Mouse (Mus musculus): ENCODE results near the gene Gm5426. TPM values are rescaled to one million over a fixed set of nuclear protein-coding genes. Genes with fewer than 3 reads are reported as not detected.
"Not testable (repeated sequence)": the region's sequence is repeated elsewhere in the genome, so short reads cannot be mapped to it uniquely, and the experiment has no call there.

The Gm5426 gene
- polyA plus RNA-seq, 1 experiment from 2014 or later = not detected

GRCm38 (mm10) chr10:96130406-96130805, 6.0 kb upstream of the Gm5426 start:
- no peaks in the 10 kb centered on the region for H3K4me1 ChIP-seq (ENCODE audit: control insufficient read depth, insufficient read depth, low read length)
- 83% methylated on average over 3 of the region's 3 CpGs for WGBS
- no peak overlapping the region for H3K9ac ChIP-seq (ENCODE audit: low read length)
- no peaks in the 10 kb centered on the region for H3K9me3 ChIP-seq (replicated peaks; ENCODE audit: control insufficient read depth, low read length)
- ATAC-seq (ENCODE audit: insufficient read depth, low FRiP score) = no peak
- H3K27ac ChIP-seq (ENCODE audit: low read length) = no peak overlapping the region
- no peak overlapping the region for H3K4me2 ChIP-seq (ENCODE audit: low read depth, low read length)
- no peaks in the 10 kb centered on the region for H3K27me3 ChIP-seq (ENCODE audit: control insufficient read depth, insufficient read depth, low read length)
- no peaks in the 10 kb centered on the region for H3K36me3 ChIP-seq (ENCODE audit: control insufficient read depth, insufficient read depth, low read length)
- no peak overlapping the region for H3K4me3 ChIP-seq (replicated peaks; ENCODE audit: low read length)

GRCm38 (mm10) chr10:96131112-96131511, 5.3 kb upstream of the Gm5426 start:
- H3K4me1 ChIP-seq (ENCODE audit: control insufficient read depth, insufficient read depth, low read length) = no peaks in the 10 kb centered on the region

GRCm38 (mm10) chr10:96132161-96132560, 4.2 kb upstream of the Gm5426 start:
- no peaks in the 10 kb centered on the region for H3K27me3 ChIP-seq (ENCODE audit: control insufficient read depth, insufficient read depth, low read length)
- H3K9ac ChIP-seq (ENCODE audit: low read length) = 0 out of 2 replicates have a peak overlapping the region, but pooled peaks have one; percentile 2
- WGBS = 25% methylated on average over 6 of the region's 6 CpGs
- H3K36me3 ChIP-seq (ENCODE audit: control insufficient read depth, insufficient read depth, low read length) = no peaks in the 10 kb centered on the region
- H3K9me3 ChIP-seq (replicated peaks; ENCODE audit: control insufficient read depth, low read length) = no peaks in the 10 kb centered on the region
- peak; percentile 25; the same call in 1 of the 2 replicates for ATAC-seq (ENCODE audit: insufficient read depth, low FRiP score)
- H3K4me1 ChIP-seq (ENCODE audit: control insufficient read depth, insufficient read depth, low read length) = no peaks in the 10 kb centered on the region
- H3K4me3 ChIP-seq (replicated peaks; ENCODE audit: low read length) = no peak overlapping the region
- H3K27ac ChIP-seq (ENCODE audit: low read length) = no peak overlapping the region
- no peak overlapping the region for H3K4me2 ChIP-seq (ENCODE audit: low read depth, low read length)

More at GRCm38 (mm10) chr10:96131112-96131511, 5.3 kb upstream of the Gm5426 start:
- no peak for ATAC-seq (ENCODE audit: insufficient read depth, low FRiP score)
- no peak overlapping the region for H3K27ac ChIP-seq (ENCODE audit: low read length)
- H3K36me3 ChIP-seq (ENCODE audit: control insufficient read depth, insufficient read depth, low read length) = no peaks in the 10 kb centered on the region
- no peaks in the 10 kb centered on the region for H3K9me3 ChIP-seq (replicated peaks; ENCODE audit: control insufficient read depth, low read length)
- H3K27me3 ChIP-seq (ENCODE audit: control insufficient read depth, insufficient read depth, low read length) = no peaks in the 10 kb centered on the region
- H3K9ac ChIP-seq (ENCODE audit: low read length) = no peak overlapping the region
- H3K4me2 ChIP-seq (ENCODE audit: low read depth, low read length) = no peak overlapping the region
- 92% methylated on average over 6 of the region's 6 CpGs for WGBS
- no peak overlapping the region for H3K4me3 ChIP-seq (replicated peaks; ENCODE audit: low read length)

- 89% methylated on average over 5 of the region's 5 CpGs for whole genome bisulfite sequencing
- no peak for ATAC-seq (ENCODE audit: insufficient read depth, low FRiP score)
- no peak overlapping the region for H3K4me2 ChIP-seq (ENCODE audit: low read depth, low read length)
These were observed 2.2 kb downstream of the Gm5426 start for GRCm38 (mm10) chr10:96138585-96138984.

GRCm38 (mm10) chr10:96139274-96139673, 2.9 kb downstream of the Gm5426 start:
- H3K9ac ChIP-seq (ENCODE audit: low read length); ATAC-seq (ENCODE audit: insufficient read depth, low FRiP score); H3K36me3 ChIP-seq (ENCODE audit: control insufficient read depth, insufficient read depth, low read length); H3K27ac ChIP-seq (ENCODE audit: low read length); H3K27me3 ChIP-seq (ENCODE audit: control insufficient read depth, insufficient read depth, low read length); H3K4me1 ChIP-seq (ENCODE audit: control insufficient read depth, insufficient read depth, low read length); H3K4me3 ChIP-seq (replicated peaks; ENCODE audit: low read length); H3K9me3 ChIP-seq (replicated peaks; ENCODE audit: control insufficient read depth, low read length); H3K4me2 ChIP-seq (ENCODE audit: low read depth, low read length): not testable (repeated sequence)
- WGBS = 76% methylated on average over 4 of the region's 4 CpGs

More at GRCm38 (mm10) chr10:96138585-96138984, 2.2 kb downstream of the Gm5426 start:
- H3K9me3 ChIP-seq (replicated peaks; ENCODE audit: control insufficient read depth, low read length) = no peaks in the 10 kb centered on the region
- H3K27ac ChIP-seq (ENCODE audit: low read length) = no peak overlapping the region
- H3K36me3 ChIP-seq (ENCODE audit: control insufficient read depth, insufficient read depth, low read length) = no peaks in the 10 kb centered on the region
- H3K4me3 ChIP-seq (replicated peaks; ENCODE audit: low read length) = no peak overlapping the region
- H3K27me3 ChIP-seq (ENCODE audit: control insufficient read depth, insufficient read depth, low read length) = no peaks in the 10 kb centered on the region
- no peak overlapping the region for H3K9ac ChIP-seq (ENCODE audit: low read length)
- no peaks in the 10 kb centered on the region for H3K4me1 ChIP-seq (ENCODE audit: control insufficient read depth, insufficient read depth, low read length)

GRCm38 (mm10) chr10:96146578-96146977, 10.2 kb downstream of the Gm5426 start:
- H3K27ac ChIP-seq (ENCODE audit: low read length) = no peak overlapping the region
- H3K9me3 ChIP-seq (replicated peaks; ENCODE audit: control insufficient read depth, low read length) = no peaks in the 10 kb centered on the region
- no peak overlapping the region for H3K9ac ChIP-seq (ENCODE audit: low read length)
- no peak overlapping the region for H3K4me3 ChIP-seq (replicated peaks; ENCODE audit: low read length)
- no peaks in the 10 kb centered on the region for H3K27me3 ChIP-seq (ENCODE audit: control insufficient read depth, insufficient read depth, low read length)
- H3K36me3 ChIP-seq (ENCODE audit: control insufficient read depth, insufficient read depth, low read length) = no peaks in the 10 kb centered on the region
- H3K4me2 ChIP-seq (ENCODE audit: low read depth, low read length) = no peak overlapping the region
- WGBS = 89% methylated on average over 5 of the region's 5 CpGs
- no peaks in the 10 kb centered on the region for H3K4me1 ChIP-seq (ENCODE audit: control insufficient read depth, insufficient read depth, low read length)
- no peak for ATAC-seq (ENCODE audit: insufficient read depth, low FRiP score)

- H3K9ac ChIP-seq (ENCODE audit: low read length) = no peak overlapping the region
- WGBS = 23% methylated on average over 10 of the region's 10 CpGs
- H3K4me1 ChIP-seq (ENCODE audit: control insufficient read depth, insufficient read depth, low read length) = no peaks in the 10 kb centered on the region
- H3K27me3 ChIP-seq (ENCODE audit: control insufficient read depth, insufficient read depth, low read length) = no peaks in the 10 kb centered on the region
- ATAC-seq (ENCODE audit: insufficient read depth, low FRiP score) = no peak
- H3K9me3 ChIP-seq (replicated peaks; ENCODE audit: control insufficient read depth, low read length) = no peaks in the 10 kb centered on the region
- H3K36me3 ChIP-seq (ENCODE audit: control insufficient read depth, insufficient read depth, low read length) = no peaks in the 10 kb centered on the region
- no peak overlapping the region for H3K27ac ChIP-seq (ENCODE audit: low read length)
- H3K4me3 ChIP-seq (replicated peaks; ENCODE audit: low read length) = no peak overlapping the region
- no peak overlapping the region for H3K4me2 ChIP-seq (ENCODE audit: low read depth, low read length)
These were observed 11.9 kb downstream of the Gm5426 start for GRCm38 (mm10) chr10:96148250-96148699.

- ATAC-seq (ENCODE audit: insufficient read depth, low FRiP score) = no peak
- no peak overlapping the region for H3K27ac ChIP-seq (ENCODE audit: low read length)
- no peaks in the 10 kb centered on the region for H3K36me3 ChIP-seq (ENCODE audit: control insufficient read depth, insufficient read depth, low read length)
- no peak overlapping the region for H3K4me3 ChIP-seq (replicated peaks; ENCODE audit: low read length)
- no peak overlapping the region for H3K4me2 ChIP-seq (ENCODE audit: low read depth, low read length)
- no peaks in the 10 kb centered on the region for H3K27me3 ChIP-seq (ENCODE audit: control insufficient read depth, insufficient read depth, low read length)
- H3K4me1 ChIP-seq (ENCODE audit: control insufficient read depth, insufficient read depth, low read length) = no peaks in the 10 kb centered on the region
- 79% methylated on average over 12 of the region's 12 CpGs for WGBS
- no peaks in the 10 kb centered on the region for H3K9me3 ChIP-seq (replicated peaks; ENCODE audit: control insufficient read depth, low read length)
- H3K9ac ChIP-seq (ENCODE audit: low read length) = no peak overlapping the region
These were observed 14.2 kb downstream of the Gm5426 start for GRCm38 (mm10) chr10:96150401-96151116.

GRCm38 (mm10) chr10:96153315-96153714, 16.9 kb downstream of the Gm5426 start:
- WGBS = 59% methylated on average over 5 of the region's 5 CpGs
- Histone ChIP-seq H3K36me3 (ENCODE audit: control insufficient read depth, insufficient read depth, low read length) (no peaks in the 10 kb centered on the region), H3K4me1 (ENCODE audit: control insufficient read depth, insufficient read depth, low read length) (no peaks in the 10 kb centered on the region), H3K27me3 (ENCODE audit: control insufficient read depth, insufficient read depth, low read length) (no peaks in the 10 kb centered on the region), H3K4me3 (replicated peaks; ENCODE audit: low read length) (no peak overlapping the region), H3K4me2 (ENCODE audit: low read depth, low read length) (no peak overlapping the region), H3K9ac (ENCODE audit: low read length) (no peak overlapping the region), H3K9me3 (replicated peaks; ENCODE audit: control insufficient read depth, low read length) (no peaks in the 10 kb centered on the region), H3K27ac (ENCODE audit: low read length) (no peak overlapping the region)
- ATAC-seq (ENCODE audit: insufficient read depth, low FRiP score) = no peak
